Mouse (Mus musculus) C2C12 (cell line): ENCODE data around the gene Epha4.

Experiments
- MYOD1 ChIP-seq: IDR thresholded peaks from one replicate; pipeline ENCODE4 v1.6.1; 2011; ENCODE audit warnings: low read depth; ENCODE audit not compliant: control insufficient read depth, insufficient read length
- MYOG ChIP-seq: IDR thresholded peaks from one replicate; pipeline ENCODE4 v1.6.1; 2011; ENCODE audit not compliant: control insufficient read depth, insufficient read length; ENCODE audit errors: extremely low read depth

- TF ChIP-seq MYOD1 (no peak), MYOG (no peak)
Observed at GRCm38 (mm10) chr1:77512431-77513195, 2.3 kb downstream of the Epha4 start.
